Mouse (Mus musculus): ENCODE results near the gene Gabrg3. TPM values are rescaled to one million over a fixed set of nuclear protein-coding genes. Genes with fewer than 3 reads are reported as not detected.

The Gabrg3 gene
- polyA plus RNA-seq (2014; fragmentation: Nextera tagmentation; extraction: Ambion mirVana) = 0.23 and 0.63 TPM in 2 replicates

- ATAC-seq (replicated peaks; ENCODE audit: low FRiP score) = peak; percentile 83
- H3K27ac ChIP-seq (ENCODE audit: low read depth, low read length) = no peak within 1 kb of the TSS
Measured at GRCm38 (mm10) chr7:57386517-57387340, at the start of gene Gabrg3. Gene Gabrg3, minus strand, starts transcription at chr7:57387188.

DNA sequence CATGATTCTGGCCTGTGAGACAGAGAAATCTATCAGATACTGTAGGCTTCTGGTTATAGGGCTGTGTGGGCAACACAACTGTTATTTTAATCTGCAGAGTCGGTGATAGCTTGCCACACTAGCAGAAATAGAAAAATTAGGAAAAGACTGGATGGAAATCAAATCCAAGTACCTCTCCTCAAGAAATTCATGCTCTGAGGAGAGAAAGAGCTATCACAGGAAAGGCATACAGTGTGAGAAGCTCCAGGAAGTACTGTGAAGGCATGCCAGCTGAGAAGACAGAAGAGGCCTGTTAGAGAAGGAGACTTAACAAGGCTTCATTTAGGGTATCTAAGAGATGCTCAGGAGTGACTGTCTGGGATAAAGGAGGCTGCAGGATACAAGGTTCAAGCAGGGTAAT lies 35.7 kb upstream of the Gabrg3 start:
- 82% methylated on average over 1 of the region's 1 CpGs for WGBS
- no peak overlapping the region for H3K27ac ChIP-seq (ENCODE audit: low read depth, low read length)
- no peak overlapping the region for H3K4me2 ChIP-seq (ENCODE audit: low read depth, low read length, severe bottlenecking)

More at GRCm38 (mm10) chr7:57386517-57387340, at the start of gene Gabrg3:
- H3K27me3 ChIP-seq (ENCODE audit: control insufficient read depth, insufficient read depth, low read length) = peaks cover 3% of the 10 kb centered on the region; the same call in 1 of the 2 replicates
- no peaks in the 10 kb centered on the region for H3K4me1 ChIP-seq (replicated peaks; ENCODE audit: control insufficient read depth, insufficient read depth, low read length)
- peak within 1 kb of the TSS; percentile 95 for H3K4me2 ChIP-seq (ENCODE audit: low read depth, low read length, severe bottlenecking)
- H3K36me3 ChIP-seq (ENCODE audit: control insufficient read depth, insufficient read depth, low read length) = no peaks in the 10 kb centered on the region
- H3K9ac ChIP-seq (ENCODE audit: low read length) = peak within 1 kb of the TSS; percentile 57
- no peaks in the 10 kb centered on the region for H3K9me3 ChIP-seq (ENCODE audit: control insufficient read depth, low read length)
- under 1% methylated on average over 65 of the region's 71 CpGs for WGBS
- peak; percentile 77 for DNase-seq (ENCODE audit: low spot score)
- H3K4me3 ChIP-seq (ENCODE audit: low read depth, low read length) = peak within 1 kb of the TSS; percentile 58

GRCm38 (mm10) chr7:57421044-57421443 lies 34.1 kb upstream of the Gabrg3 start:
- no peaks in the 10 kb centered on the region for H3K4me1 ChIP-seq (replicated peaks; ENCODE audit: control insufficient read depth, insufficient read depth, low read length)
- H3K27ac ChIP-seq (ENCODE audit: low read depth, low read length) = no peak overlapping the region
- no peaks in the 10 kb centered on the region for H3K36me3 ChIP-seq (ENCODE audit: control insufficient read depth, insufficient read depth, low read length)
- DNase-seq (ENCODE audit: low spot score) (no peak), ATAC-seq (replicated peaks; ENCODE audit: low FRiP score) (no peak)
- no peaks in the 10 kb centered on the region for H3K27me3 ChIP-seq (ENCODE audit: control insufficient read depth, insufficient read depth, low read length)
- H3K4me2 ChIP-seq (ENCODE audit: low read depth, low read length, severe bottlenecking) = no peak overlapping the region
- no peak overlapping the region for H3K9ac ChIP-seq (ENCODE audit: low read length)
- WGBS = 91% methylated on average over 1 of the region's 1 CpGs
- H3K4me3 ChIP-seq (ENCODE audit: low read depth, low read length) = no peak overlapping the region
- no peaks in the 10 kb centered on the region for H3K9me3 ChIP-seq (ENCODE audit: control insufficient read depth, low read length)

More for the DNA sequence above, 35.7 kb upstream of the Gabrg3 start:
- no peaks in the 10 kb centered on the region for H3K36me3 ChIP-seq (ENCODE audit: control insufficient read depth, insufficient read depth, low read length)
- H3K27me3 ChIP-seq (ENCODE audit: control insufficient read depth, insufficient read depth, low read length) = no peaks in the 10 kb centered on the region
- ATAC-seq (replicated peaks; ENCODE audit: low FRiP score) (no peak), DNase-seq (ENCODE audit: low spot score) (no peak)
- H3K4me1 ChIP-seq (replicated peaks; ENCODE audit: control insufficient read depth, insufficient read depth, low read length) = no peaks in the 10 kb centered on the region
- no peak overlapping the region for H3K9ac ChIP-seq (ENCODE audit: low read length)
- H3K4me3 ChIP-seq (ENCODE audit: low read depth, low read length) = no peak overlapping the region
- no peaks in the 10 kb centered on the region for H3K9me3 ChIP-seq (ENCODE audit: control insufficient read depth, low read length)

DNA sequence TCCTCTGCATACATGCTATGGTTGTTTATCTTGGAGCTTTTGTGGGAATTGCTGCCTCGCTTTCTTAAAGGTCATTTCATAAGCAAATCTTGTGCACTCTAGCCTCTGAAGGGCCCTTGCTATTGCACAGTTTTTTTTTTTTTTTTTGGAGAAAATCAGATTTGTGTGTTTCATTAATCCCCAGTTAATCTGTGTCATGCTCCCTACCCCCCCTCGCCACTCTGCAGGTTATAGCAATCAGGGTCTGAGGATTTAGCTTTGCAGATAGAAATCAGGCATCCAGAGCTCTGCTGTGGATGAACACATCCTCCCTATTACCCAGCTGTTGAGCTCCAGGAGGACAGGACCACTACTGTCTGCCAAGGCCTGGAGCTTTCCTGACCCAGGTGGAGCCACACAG lies 32.4 kb upstream of the Gabrg3 start, which contains the start of gene Gabrb3:
Gene Gabrb3, plus strand, starts transcription at position 301 of the 400 bp plus-strand sequence.
- ATAC-seq (replicated peaks; ENCODE audit: low FRiP score) = no peak
- no peaks in the 10 kb centered on the region for H3K4me1 ChIP-seq (replicated peaks; ENCODE audit: control insufficient read depth, insufficient read depth, low read length)

GRCm38 (mm10) chr7:57412896-57413295 lies 25.9 kb upstream of the Gabrg3 start:
- WGBS = 35% methylated on average over 1 of the region's 1 CpGs
- Histone ChIP-seq H3K9ac (ENCODE audit: low read length) (no peak overlapping the region), H3K4me2 (ENCODE audit: low read depth, low read length, severe bottlenecking) (no peak overlapping the region), H3K36me3 (ENCODE audit: control insufficient read depth, insufficient read depth, low read length) (no peaks in the 10 kb centered on the region), H3K4me1 (replicated peaks; ENCODE audit: control insufficient read depth, insufficient read depth, low read length) (no peaks in the 10 kb centered on the region), H3K27me3 (ENCODE audit: control insufficient read depth, insufficient read depth, low read length) (no peaks in the 10 kb centered on the region), H3K4me3 (ENCODE audit: low read depth, low read length) (no peak overlapping the region), H3K27ac (ENCODE audit: low read depth, low read length) (no peak overlapping the region), H3K9me3 (ENCODE audit: control insufficient read depth, low read length) (no peaks in the 10 kb centered on the region)
- ATAC-seq (replicated peaks; ENCODE audit: low FRiP score) = no peak; the same call in 1 of the 2 replicates
- DNase-seq (ENCODE audit: low spot score) = no peak

More for the DNA sequence above, 32.4 kb upstream of the Gabrg3 start, which contains the start of gene Gabrb3:
- Histone ChIP-seq H3K27me3 (ENCODE audit: control insufficient read depth, insufficient read depth, low read length) (no peaks in the 10 kb centered on the region), H3K36me3 (ENCODE audit: control insufficient read depth, insufficient read depth, low read length) (no peaks in the 10 kb centered on the region), H3K9me3 (ENCODE audit: control insufficient read depth, low read length) (no peaks in the 10 kb centered on the region), H3K4me2 (ENCODE audit: low read depth, low read length, severe bottlenecking) (no peak within 1 kb of the TSS), H3K27ac (ENCODE audit: low read depth, low read length) (no peak within 1 kb of the TSS), H3K9ac (ENCODE audit: low read length) (no peak within 1 kb of the TSS), H3K4me3 (ENCODE audit: low read depth, low read length) (no peak within 1 kb of the TSS)
- no peak for DNase-seq (ENCODE audit: low spot score)
- 74% methylated on average over 2 of the region's 2 CpGs for WGBS

GRCm38 (mm10) chr7:57411163-57411562 lies 24.2 kb upstream of the Gabrg3 start:
- H3K4me1 ChIP-seq (replicated peaks; ENCODE audit: control insufficient read depth, insufficient read depth, low read length) = no peaks in the 10 kb centered on the region
- DNase-seq (ENCODE audit: low spot score) (no peak), ATAC-seq (replicated peaks; ENCODE audit: low FRiP score) (no peak)
- no peak overlapping the region for H3K4me2 ChIP-seq (ENCODE audit: low read depth, low read length, severe bottlenecking)
- H3K27ac ChIP-seq (ENCODE audit: low read depth, low read length) = no peak overlapping the region
- H3K36me3 ChIP-seq (ENCODE audit: control insufficient read depth, insufficient read depth, low read length) = no peaks in the 10 kb centered on the region
- no peaks in the 10 kb centered on the region for H3K27me3 ChIP-seq (ENCODE audit: control insufficient read depth, insufficient read depth, low read length)
- no peaks in the 10 kb centered on the region for H3K9me3 ChIP-seq (ENCODE audit: control insufficient read depth, low read length)
- no peak overlapping the region for H3K4me3 ChIP-seq (ENCODE audit: low read depth, low read length)
- WGBS = 83% methylated on average over 4 of the region's 4 CpGs
- H3K9ac ChIP-seq (ENCODE audit: low read length) = no peak overlapping the region

- Histone ChIP-seq H3K4me2 (ENCODE audit: low read depth, low read length, severe bottlenecking) (no peak overlapping the region), H3K9ac (ENCODE audit: low read length) (no peak overlapping the region), H3K27me3 (ENCODE audit: control insufficient read depth, insufficient read depth, low read length) (no peaks in the 10 kb centered on the region), H3K27ac (ENCODE audit: low read depth, low read length) (no peak overlapping the region), H3K36me3 (ENCODE audit: control insufficient read depth, insufficient read depth, low read length) (no peaks in the 10 kb centered on the region), H3K4me1 (replicated peaks; ENCODE audit: control insufficient read depth, insufficient read depth, low read length) (no peaks in the 10 kb centered on the region), H3K9me3 (ENCODE audit: control insufficient read depth, low read length) (no peaks in the 10 kb centered on the region), H3K4me3 (ENCODE audit: low read depth, low read length) (no peak overlapping the region)
- DNase-seq (ENCODE audit: low spot score) (no peak), ATAC-seq (replicated peaks; ENCODE audit: low FRiP score) (no peak)
- 91% methylated on average over 4 of the region's 4 CpGs for WGBS
Measured at GRCm38 (mm10) chr7:57393551-57393950, 6.6 kb upstream of the Gabrg3 start.

GRCm38 (mm10) chr7:57390046-57390445 lies 3.1 kb upstream of the Gabrg3 start:
- Histone ChIP-seq H3K27me3 (ENCODE audit: control insufficient read depth, insufficient read depth, low read length) (peaks cover 3% of the 10 kb centered on the region; the same call in 1 of the 2 replicates), H3K4me3 (ENCODE audit: low read depth, low read length) (no peak overlapping the region), H3K4me1 (replicated peaks; ENCODE audit: control insufficient read depth, insufficient read depth, low read length) (no peaks in the 10 kb centered on the region), H3K9ac (ENCODE audit: low read length) (no peak overlapping the region), H3K36me3 (ENCODE audit: control insufficient read depth, insufficient read depth, low read length) (no peaks in the 10 kb centered on the region), H3K9me3 (ENCODE audit: control insufficient read depth, low read length) (no peaks in the 10 kb centered on the region), H3K27ac (ENCODE audit: low read depth, low read length) (no peak overlapping the region), H3K4me2 (ENCODE audit: low read depth, low read length, severe bottlenecking) (no peak overlapping the region)
- no peak for ATAC-seq (replicated peaks; ENCODE audit: low FRiP score)
- no peak for DNase-seq (ENCODE audit: low spot score)
- WGBS = 54% methylated on average over 4 of the region's 4 CpGs

Measured in forebrain, embryonic 11.5 days (tissue).